Mouse (Mus musculus) frontal cortex, postnatal 25 days (tissue): Measurements from ENCODE around the gene Hoxa9.

Experiments
- DNase-seq, 2 experiments: peaks; one replicate each; pipeline ENCODE4 v3.0.0; 2022; ENCODE audit warnings: low spot score in 2 of 2

Gene Hoxa9

DNA sequence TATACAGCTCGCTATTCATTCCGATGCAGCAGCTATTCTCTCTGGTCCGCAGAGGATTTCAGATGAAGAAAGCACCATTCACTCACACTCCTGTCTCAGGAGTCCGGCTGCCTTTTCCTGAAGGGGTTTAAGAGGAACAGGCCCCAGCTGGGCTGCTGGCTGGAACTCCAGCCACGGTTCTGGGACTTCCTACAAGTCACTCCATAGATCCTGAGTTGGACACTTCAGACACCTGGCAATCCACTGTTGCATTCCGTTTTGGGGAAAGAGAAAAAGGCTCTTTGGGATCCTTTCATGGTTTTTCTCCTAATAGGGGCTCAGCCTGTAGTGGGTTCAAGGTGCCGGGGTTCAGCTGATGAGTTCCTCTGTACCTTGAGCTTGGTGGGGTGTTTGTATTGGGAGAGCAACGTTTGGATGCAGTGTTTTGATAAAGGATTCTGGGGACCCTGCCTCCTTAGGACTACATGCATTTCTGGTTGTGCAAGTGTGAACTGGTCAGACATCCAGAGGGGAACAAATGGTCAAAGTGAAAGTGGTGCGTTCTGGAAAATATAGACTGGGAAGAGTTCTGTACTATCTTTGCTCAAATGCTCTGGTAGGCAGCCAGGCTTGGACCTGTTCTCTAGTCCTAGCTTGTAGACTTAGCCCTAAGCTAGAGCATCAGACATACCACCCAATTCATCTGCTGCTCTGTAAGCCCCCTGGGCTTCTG is 31.0 kb upstream of the Hoxa9 start:
- no peak for DNase-seq

DNA sequence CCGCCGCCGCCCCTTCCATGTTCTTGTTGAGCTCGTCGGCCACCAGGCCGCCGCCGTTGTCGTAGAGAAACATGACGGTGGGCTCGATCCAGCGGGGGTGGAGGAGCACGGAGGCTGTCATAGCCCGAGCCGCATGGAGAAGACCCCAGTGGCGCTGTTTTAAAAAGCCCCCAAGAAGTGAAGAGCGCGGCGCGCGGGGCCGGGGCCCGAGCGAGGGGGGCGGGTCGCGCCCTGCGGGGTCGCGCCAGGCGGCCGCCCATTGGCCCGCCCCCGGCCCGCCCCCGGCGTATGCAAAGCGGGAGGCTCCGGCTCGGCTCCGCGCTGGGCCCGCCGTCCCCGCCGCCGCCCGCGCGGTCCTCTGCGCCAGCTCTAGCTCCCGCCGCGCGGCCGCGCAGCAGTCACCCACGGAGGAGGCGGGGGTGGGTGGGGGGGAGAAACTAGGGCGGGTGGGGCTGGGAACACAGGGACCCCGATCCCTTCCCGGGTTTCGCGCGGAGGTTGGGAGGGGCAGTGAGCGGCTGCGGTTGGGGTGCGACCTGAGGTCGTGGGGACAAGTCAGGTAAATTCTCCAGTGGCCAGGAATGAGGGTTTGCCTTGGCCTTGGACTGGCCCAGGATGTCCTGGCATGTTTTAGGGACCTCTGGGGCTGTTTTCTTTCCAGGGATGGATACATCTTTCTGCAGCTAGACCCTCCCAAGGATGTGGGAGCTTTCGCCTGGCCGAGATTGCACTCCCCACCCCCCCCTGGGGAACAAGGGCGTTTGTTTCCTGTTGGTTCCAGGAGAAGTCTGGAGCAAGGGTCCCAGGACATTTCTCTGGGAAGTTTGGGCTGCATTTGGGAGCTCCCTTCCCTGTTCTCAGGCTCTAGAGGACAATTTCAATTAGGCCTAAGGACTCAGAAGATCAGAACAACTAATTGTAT is 30.0 kb upstream of the Hoxa9 start, which contains the start of gene Hoxa13:
Gene Hoxa13, minus strand, starts transcription at position 227 of the 922 bp plus-strand sequence.
- no peak for DNase-seq

DNA sequence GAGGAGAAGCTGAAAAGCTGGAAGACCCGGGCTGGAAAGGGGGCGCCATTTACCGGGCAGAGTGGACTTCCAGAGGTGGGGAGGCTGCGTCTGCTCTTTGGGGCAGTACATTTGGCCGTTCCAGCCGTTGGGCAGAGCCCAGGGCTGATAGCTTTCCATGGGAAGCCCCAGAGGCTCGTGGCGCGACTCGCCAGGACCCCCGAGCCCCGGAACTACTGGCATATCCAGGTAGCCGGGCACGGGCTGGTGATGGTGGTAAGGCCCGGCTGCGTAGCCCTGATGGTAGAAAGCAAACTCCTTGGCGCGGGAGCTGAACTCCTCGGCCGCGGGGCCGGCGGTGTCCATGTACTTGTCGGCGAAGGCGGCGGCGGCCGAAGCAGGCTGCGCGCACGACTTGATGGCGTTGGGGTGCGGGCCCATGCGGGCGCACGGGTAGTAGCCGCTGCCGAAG is 28.9 kb upstream of the Hoxa9 start:
- DNase-seq = no peak

- DNase-seq = no peak
These were observed 28.3 kb upstream of the Hoxa9 start for GRCm38 (mm10) chr6:52259081-52259790.

GRCm38 (mm10) chr6:52256956-52257355 is 26.1 kb upstream of the Hoxa9 start:
- DNase-seq = peak; percentile 62 to 65

- DNase-seq = no peak
These were observed 22.9 kb upstream of the Hoxa9 start for GRCm38 (mm10) chr6:52253511-52254500.

GRCm38 (mm10) chr6:52252775-52253376 is 22.0 kb upstream of the Hoxa9 start:
- DNase-seq = no peak

GRCm38 (mm10) chr6:52252016-52252774 is 21.3 kb upstream of the Hoxa9 start:
- no peak for DNase-seq

- no peak for DNase-seq
These were observed 20.4 kb upstream of the Hoxa9 start for GRCm38 (mm10) chr6:52251177-52251879.

DNA sequence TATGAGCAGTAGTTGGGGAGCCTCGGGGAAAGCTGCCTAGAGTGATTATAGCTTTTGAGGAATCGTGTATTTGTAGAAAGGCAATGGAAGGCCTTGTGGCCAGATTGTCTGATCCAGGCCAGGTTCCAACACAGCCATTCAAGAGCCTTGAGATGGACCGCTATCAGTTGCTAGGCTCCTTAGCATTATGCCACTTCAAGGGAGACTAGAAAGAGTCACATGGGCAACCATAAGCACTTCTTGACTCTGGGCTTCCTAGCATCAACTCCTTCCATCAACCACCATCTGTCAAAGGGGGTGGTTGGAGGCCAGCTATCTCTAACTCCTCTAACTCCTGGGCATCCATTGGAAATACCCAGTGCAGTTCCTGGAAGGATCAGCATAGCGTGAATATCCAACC is 18.9 kb upstream of the Hoxa9 start:
- no peak for DNase-seq

GRCm38 (mm10) chr6:52249415-52249738 is 18.5 kb upstream of the Hoxa9 start:
- no peak for DNase-seq

DNA sequence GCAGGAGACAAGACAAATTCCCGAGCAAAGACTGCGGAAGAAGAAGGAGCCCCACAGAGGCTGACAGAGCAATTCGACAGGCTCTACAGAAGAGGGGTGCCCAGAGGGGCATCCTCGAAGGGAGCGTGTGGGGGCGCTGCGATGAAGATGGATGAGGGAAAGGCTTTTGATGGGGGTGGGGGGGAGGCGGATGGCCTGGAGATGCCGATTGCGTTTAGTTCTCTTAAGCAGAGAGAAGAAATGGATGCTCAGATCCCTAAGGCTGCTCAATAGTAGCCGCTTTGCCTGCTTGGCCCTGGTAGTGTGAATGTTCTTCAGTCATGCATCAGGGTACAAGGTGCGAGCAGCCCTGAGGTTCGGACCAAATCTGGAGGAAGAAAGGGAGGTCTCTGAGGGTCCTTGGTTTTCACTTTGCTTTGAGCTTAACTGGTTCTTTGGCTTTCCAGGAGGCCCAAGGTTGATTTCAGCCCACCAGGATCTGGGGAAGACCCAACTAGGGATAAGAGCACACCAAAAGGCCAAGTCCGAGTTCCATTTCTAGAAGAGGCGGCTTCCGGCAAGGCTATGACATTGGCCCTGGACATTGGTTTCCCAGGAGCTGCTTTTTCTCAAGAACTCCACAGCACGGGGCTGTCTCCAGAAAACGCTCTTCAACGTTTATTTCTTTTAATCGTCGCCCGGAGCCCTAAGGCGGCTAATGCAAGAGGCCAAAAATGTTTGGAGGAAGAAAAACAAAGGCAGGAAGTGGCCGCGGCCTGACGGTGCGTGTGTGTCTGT is 17.9 kb upstream of the Hoxa9 start:
- no peak for DNase-seq

DNA sequence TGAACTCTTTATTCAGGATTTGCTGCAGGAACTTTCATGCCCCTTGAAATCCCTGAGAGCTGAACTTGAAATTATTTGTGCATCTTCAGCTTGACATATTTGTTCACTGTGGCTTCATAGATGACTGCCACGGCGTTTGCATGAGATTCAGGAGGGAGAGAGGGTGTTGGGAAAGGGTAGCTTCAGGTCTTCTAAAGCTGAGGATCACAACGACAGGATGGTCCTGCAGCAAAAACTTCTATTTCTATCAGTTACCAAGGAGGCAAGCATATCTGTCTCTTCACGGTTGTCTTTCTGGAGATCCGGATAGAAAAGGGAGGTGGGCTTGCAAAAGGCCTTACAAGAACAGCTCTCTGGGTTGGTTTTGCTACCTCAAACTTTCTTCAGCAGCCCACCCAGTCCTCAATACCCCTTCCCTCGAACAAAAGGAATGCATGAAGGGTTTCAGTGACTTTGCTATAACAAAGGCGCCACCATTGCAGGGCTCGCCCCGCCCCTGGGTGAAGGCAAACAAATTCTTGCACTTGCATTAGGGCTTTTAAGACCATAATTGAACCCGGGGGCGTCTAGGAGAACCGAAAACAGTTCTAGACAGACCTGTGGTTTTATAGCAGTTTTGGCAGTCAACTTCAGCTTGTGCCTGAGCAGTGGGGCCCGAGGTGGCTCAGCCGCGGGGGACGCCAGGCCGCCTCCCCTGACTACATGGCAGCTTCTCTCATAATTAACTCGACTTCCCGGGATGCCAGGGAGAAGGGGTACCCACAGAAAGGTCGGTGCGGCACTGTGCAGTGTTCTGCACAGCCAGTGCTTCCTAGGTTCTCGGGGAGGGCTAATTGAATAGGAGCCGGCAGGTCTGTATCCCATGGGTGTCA is 17.1 kb upstream of the Hoxa9 start:
- DNase-seq = no peak

- no peak for DNase-seq
These were observed 16.0 kb upstream of the Hoxa9 start for GRCm38 (mm10) chr6:52246916-52247315.

DNA sequence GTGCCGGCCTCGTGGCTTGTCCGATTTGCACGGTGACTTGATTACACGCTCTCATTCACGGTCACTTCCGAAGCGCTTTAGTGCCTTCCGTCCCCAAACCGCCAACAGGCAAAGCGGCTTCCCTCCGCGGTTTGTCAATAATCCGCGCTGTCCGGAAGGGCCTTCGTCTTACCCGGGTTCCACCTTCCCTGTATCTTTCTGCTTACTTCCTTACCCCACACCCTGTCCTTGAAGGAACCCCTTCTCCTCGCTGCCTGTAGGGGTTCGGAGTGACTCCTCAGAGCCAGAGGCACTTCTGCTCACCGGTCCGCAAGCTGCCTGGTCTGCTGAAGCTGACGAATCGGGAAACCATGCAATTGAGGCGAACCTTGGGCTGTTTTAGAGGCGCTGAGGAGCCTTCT is 15.5 kb upstream of the Hoxa9 start:
- no peak for DNase-seq

DNA sequence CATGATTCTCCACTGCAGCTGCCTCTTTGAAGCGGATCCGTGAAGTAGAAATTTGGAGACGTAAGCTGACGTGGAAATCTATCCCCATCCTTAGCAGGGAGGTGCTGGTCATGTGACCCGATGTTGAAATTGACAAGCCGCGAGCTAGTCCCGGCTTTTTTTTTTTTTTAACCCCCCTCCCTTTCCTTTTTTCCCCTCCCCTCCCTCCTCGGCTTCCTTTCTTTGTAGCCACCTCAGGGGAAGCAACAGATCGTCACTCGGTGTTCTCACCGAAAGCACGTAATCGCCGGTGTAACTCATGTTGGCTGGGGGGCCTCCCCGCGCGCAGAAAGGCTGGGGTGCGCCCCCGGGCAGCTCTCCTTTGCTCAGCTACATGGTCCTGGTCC is 14.9 kb upstream of the Hoxa9 start, which contains the start of gene Hoxa11:
Gene Hoxa11, minus strand, starts transcription at position 54 of the 386 bp plus-strand sequence.
- no peak for DNase-seq

- no peak for DNase-seq
These were observed 14.3 kb upstream of the Hoxa9 start for GRCm38 (mm10) chr6:52245040-52245756.
